Mouse (Mus musculus) testis, postnatal 14 days (tissue): ENCODE results near the gene Foxr1.
"Not testable (repeated sequence)": the region's sequence is repeated elsewhere in the genome, so short reads cannot be mapped to it uniquely, and the experiment has no call there.

Source experiments
- DNase-seq: peaks from one replicate; pipeline ENCODE4 v3.0.0; 2021; ENCODE audit warnings: low spot score

Gene Foxr1

GRCm38 (mm10) chr9:44417156-44417891, 23.6 kb downstream of the Foxr1 start:
- DNase-seq: no peak

DNA sequence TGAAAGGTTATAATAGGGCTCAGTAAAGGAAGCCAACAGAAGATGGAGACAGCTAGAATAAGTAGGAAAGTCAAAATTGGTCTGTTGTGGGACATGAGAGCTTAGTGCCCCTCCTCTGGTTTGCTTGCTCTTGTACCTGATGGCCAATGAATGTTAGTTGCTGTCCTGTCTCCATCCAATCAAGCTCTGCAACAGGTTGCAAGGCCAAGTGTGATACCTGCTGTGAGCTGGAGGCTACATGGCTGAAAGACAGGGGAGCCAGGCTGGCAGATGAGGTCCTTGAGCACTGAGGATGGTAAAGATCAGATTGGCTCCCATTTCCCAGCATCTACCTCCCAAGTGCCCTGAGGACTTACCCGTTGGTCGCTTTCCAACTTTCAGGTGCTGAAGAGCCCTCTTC, 28.2 kb downstream of the Foxr1 start:
- DNase-seq: no peak

DNA sequence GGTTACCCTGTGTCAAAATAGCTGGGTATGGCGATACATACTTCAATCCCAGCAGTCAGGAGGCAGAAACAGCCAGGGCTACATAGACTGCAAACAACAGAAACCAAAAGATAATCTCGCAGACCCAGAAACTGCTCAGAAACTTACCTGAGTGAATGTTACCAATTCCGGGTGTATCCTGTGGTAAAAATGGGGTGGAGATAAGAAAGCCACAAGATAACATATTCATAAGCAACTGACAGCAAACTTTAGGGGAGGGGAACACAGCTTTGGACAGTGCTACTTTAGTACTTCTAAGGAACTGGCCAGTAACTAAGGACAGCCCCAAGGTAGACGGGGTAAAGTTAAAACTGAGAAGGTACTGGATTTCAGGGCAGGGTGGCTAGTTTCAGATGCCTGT, 28.6 kb downstream of the Foxr1 start:
- DNase-seq: no peak

DNA sequence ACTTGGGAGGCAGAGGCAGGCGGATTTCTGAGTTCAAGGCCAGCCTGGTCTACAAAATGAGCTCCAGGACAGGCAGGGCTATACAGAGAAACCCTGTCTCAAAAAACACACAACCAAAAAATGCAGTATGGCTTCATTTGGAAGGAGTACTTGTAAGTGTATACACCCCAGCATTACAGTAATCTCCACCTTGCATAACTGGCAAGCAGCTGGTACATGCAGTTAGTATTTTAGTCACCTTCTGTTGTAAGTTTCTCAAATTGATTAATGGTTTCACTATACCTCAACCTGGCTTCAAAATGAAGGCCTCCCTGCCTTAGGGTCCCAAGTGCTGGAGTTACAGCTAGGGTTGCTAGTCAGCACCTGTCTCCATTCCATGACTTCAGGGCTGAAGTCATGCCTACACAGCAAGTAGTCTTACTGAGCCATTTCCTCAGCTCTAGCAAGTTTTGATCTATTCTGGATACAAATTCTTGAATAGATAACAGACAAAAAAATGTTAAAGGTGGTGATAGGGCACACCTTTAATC, 29.3 kb downstream of the Foxr1 start:
- DNase-seq: no peak

DNA sequence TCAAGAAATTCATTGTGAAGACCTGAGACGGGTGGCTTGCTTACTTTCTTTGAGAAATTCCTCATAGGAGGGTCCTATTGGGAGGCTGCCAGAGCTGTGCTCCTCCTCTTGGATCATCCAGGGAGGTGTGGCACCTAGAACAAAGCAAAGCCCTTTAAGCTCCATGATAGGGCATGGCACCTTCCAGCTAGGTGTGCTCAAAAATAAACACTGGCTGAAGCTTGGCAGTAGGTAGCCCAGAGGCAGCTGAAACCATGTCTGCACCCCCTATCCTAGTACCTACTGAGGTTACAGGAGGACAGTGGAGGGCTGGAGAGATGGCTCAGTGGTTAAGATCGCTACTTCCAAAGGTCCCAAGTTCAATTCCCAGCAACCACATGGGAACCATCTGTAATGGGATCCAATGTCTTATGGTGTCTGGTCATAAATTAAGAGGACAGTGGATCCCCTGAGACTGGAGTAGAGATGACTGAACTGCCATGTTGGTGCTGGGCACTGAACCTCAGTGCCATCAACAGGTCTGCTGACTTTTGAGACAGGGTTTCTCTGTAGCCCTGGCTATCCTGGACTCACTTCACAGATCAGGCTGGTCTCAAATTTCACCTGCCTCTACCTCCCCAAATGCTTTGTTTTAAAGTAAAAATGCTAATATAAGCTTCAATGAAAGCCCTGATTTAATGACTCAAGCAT, 30.1 kb downstream of the Foxr1 start:
- no peak for DNase-seq

- not testable (repeated sequence) for DNase-seq
Observed at GRCm38 (mm10) chr9:44408693-44409092, 32.2 kb downstream of the Foxr1 start.

GRCm38 (mm10) chr9:44407752-44408097, 33.2 kb downstream of the Foxr1 start:
- no peak for DNase-seq

GRCm38 (mm10) chr9:44406906-44407751, 33.8 kb downstream of the Foxr1 start, which contains the start of the genes Rps25 and Trappc4:
Rps25 (plus strand) TSS chr9:44407139.
Trappc4 (minus strand) TSS chr9:44407600.
- peak; percentile 92 for DNase-seq

DNA sequence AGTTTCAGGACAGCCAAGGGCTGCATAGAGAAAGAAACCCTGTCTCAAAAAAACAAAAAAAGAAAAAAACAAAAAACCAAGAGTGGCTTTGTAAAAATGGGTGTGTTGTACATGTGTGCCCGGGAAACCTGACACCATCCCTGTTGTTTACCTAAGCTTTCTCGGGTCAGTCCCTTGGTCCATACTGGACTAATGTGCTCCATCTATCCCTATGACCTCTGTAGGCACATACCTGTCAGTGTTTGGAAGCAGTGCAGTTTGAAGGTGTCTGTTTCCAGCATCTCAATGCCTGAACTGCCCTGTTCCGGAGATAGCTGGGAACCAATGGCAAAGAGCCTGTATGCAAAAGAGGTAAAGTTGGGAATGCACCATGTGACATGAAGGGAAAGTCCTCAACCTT, 35.9 kb downstream of the Foxr1 start:
- no peak for DNase-seq

DNA sequence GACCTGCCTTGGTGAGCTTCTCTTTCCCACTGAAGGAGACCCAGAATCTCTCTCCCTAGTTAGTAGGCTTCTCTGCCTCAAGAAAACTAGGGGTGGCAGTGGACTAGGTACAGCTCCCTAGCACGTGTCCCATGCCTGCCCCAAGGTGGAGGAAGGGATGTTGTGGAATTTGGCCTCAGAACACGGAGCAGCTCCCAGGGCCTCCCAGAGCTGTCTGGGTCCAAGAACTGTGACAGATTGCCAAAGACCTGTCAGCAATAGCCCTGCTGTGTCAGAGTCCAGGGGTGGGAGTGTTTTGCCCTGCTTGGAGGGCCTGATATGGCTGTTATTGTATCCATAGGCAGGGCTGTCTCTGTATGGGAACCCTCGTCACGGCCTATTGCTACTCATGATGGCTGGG, 39.9 kb downstream of the Foxr1 start:
- DNase-seq: no peak

- no peak for DNase-seq
Observed at GRCm38 (mm10) chr9:44399795-44400114, 41.2 kb downstream of the Foxr1 start.

DNA sequence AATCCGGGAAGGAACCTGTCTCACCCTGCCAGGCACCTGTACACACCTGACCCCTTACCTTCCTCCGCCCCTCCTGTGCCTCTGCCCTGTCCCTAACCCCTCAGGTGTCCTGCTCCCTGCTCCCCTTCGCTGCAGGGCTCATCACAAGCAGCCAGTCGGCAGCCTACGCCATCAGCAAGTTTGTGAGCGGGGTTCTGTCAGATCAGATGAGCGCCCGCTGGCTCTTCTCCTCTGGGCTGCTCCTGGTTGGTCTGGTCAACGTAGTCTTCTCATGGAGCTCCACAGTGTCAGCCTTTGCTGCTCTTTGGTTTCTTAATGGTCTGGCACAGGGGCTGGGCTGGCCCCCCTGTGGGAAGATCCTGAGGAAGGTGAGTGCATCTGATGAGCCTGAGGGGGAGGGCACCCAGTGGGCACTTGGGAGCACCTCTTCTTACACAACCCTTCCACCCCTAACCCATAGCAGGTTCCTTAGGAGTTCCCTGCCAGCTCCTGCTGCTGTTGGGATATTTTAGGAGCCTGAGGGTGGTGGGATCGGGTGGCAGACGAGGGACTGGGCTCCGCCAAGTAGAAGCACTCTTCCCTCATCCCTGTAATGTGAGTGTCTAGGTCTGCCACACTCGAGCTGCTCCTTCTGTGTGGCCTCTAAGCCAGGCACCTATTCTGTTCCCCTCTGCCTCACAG, 41.7 kb downstream of the Foxr1 start:
- no peak for DNase-seq

DNA sequence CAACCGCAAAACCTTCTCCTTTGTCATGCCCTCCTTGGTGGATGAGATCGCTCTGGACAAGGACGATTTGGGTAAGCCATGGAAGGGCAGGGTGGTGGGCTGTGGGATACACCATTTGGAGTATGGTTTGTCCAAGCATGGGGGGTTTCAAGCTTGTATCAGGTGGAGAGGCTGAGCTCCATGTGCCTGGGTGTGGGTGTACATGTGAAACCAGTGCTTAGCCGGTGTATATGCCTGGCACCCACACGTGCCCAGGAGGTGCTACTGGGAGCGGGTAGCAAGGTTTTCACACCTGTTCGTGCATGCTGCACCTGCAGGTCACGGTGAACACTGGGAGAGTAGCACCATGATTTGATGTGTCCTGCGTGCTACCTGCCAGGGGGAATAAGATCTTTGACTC, 42.4 kb downstream of the Foxr1 start:
- no peak for DNase-seq

DNA sequence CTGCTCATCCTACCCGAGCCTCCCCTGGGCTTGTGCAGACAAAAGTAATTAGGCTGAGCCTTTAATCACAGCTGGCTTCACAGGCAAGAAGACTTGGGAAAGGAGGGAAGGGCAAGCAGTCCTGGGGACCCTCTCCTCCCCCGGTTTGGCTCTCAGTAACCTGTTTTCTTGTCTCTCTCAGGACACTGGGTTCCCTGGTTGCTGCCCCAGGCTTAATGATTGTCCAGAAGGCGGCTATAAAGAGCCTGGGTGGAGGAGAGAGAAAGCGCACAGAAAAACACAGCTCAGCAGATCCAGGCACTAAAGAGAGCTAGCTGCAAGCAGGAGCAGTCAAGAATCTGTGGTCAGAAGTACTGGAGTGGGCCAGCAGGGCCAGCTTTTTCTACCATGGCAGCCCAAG, 42.8 kb downstream of the Foxr1 start:
- DNase-seq: no peak

GRCm38 (mm10) chr9:44396684-44397411, 44.1 kb downstream of the Foxr1 start, which contains the start of gene Slc37a4:
Slc37a4 (plus strand) TSS chr9:44396852.
- peak; percentile 92 for DNase-seq

- no peak for DNase-seq
Observed at GRCm38 (mm10) chr9:44391466-44391865, 49.5 kb downstream of the Foxr1 start.

- DNase-seq: no peak
Observed at GRCm38 (mm10) chr9:44389273-44389672, 51.7 kb downstream of the Foxr1 start.

GRCm38 (mm10) chr9:44387221-44387620, 53.7 kb downstream of the Foxr1 start:
- DNase-seq: no peak

- peak; percentile 66 for DNase-seq
Observed at GRCm38 (mm10) chr9:44384596-44384995, 56.3 kb downstream of the Foxr1 start.
